Mouse (Mus musculus): ENCODE measurements around the gene Cacna1c.
A peak's percentile ranks its signal among the peaks of the same experiment; 100 is the strongest.

Cacna1c gene

GRCm38 (mm10) chr6:118724388-118724787 is 471.8 kb downstream of the Cacna1c start:
- DNase-seq, result no peak

GRCm38 (mm10) chr6:118722336-118722735 is 473.9 kb downstream of the Cacna1c start:
- DNase-seq, result no peak

- no peak for DNase-seq
Measured at GRCm38 (mm10) chr6:118719486-118719885, 476.7 kb downstream of the Cacna1c start.

- no peak for DNase-seq
Measured at GRCm38 (mm10) chr6:118713286-118713685, 482.9 kb downstream of the Cacna1c start.

GRCm38 (mm10) chr6:118711677-118712322 is 484.4 kb downstream of the Cacna1c start:
- peak; percentile 14 for DNase-seq

GRCm38 (mm10) chr6:118707066-118707465 is 489.2 kb downstream of the Cacna1c start:
- no peak for DNase-seq

GRCm38 (mm10) chr6:118705840-118706239 is 490.4 kb downstream of the Cacna1c start:
- DNase-seq, result no peak

- DNase-seq, result no peak
Measured at GRCm38 (mm10) chr6:118694626-118695025, 501.6 kb downstream of the Cacna1c start.

GRCm38 (mm10) chr6:118689447-118689846 is 506.8 kb downstream of the Cacna1c start:
- no peak for DNase-seq

GRCm38 (mm10) chr6:118688856-118689255 is 507.4 kb downstream of the Cacna1c start:
- no peak for DNase-seq

GRCm38 (mm10) chr6:118680814-118681213 is 515.4 kb downstream of the Cacna1c start:
- DNase-seq, result no peak

- DNase-seq, result no peak
Measured at GRCm38 (mm10) chr6:118678031-118678430, 518.2 kb downstream of the Cacna1c start.

- DNase-seq, result no peak
Measured at GRCm38 (mm10) chr6:118677306-118677705, 518.9 kb downstream of the Cacna1c start.

- no peak for DNase-seq
Measured at GRCm38 (mm10) chr6:118674781-118675180, 521.4 kb downstream of the Cacna1c start.

GRCm38 (mm10) chr6:118673974-118674695 is 522.1 kb downstream of the Cacna1c start:
- DNase-seq, result no peak

- DNase-seq, result no peak
Measured at GRCm38 (mm10) chr6:118653331-118653730, 542.9 kb downstream of the Cacna1c start.

GRCm38 (mm10) chr6:118649121-118649783 is 547.0 kb downstream of the Cacna1c start:
- no peak for DNase-seq

- DNase-seq, result peak; percentile 43
Measured at GRCm38 (mm10) chr6:118646265-118647061, 549.8 kb downstream of the Cacna1c start.

GRCm38 (mm10) chr6:118644866-118645265 is 551.4 kb downstream of the Cacna1c start:
- DNase-seq, result no peak

- DNase-seq, result no peak
Measured at GRCm38 (mm10) chr6:118643541-118643940, 552.7 kb downstream of the Cacna1c start.

- DNase-seq, result no peak
Measured at GRCm38 (mm10) chr6:118641671-118642325, 554.4 kb downstream of the Cacna1c start.

GRCm38 (mm10) chr6:118639816-118640215 is 556.4 kb downstream of the Cacna1c start:
- no peak for DNase-seq
